Mouse (Mus musculus) forebrain, embryonic 11.5 days (tissue): ENCODE measurements at regions not wholly inside any gene's neighbourhood (a gene's known extent, or its start where the extent isn't known, plus 50 kb on each side); places are given as distances from the start of the nearest gene placed in this dataset.
A peak's percentile ranks its signal among the peaks of the same experiment; 100 is the strongest.

Experiments
- ATAC-seq: fragments of 200-750 bp; cut with Nextera tagmentation; replicated peaks from 2 replicates; pipeline ENCODE4 v1.8.0; 2017; ENCODE audit warnings: moderate TSS enrichment; ENCODE audit not compliant: low FRiP score
- DNase-seq: peaks from one replicate; pipeline ENCODE4 v3.0.0-alpha.2; 2017; ENCODE audit warnings: low spot score
- H3K27ac ChIP-seq: fragments of 300-500 bp; sonication (generic); 2 replicates; pipeline ENCODE4 v1.5.1; 2014; ENCODE audit warnings: low read depth, low read length
- H3K27me3 ChIP-seq: fragments of 300-500 bp; sonication (generic); 2 replicates; pipeline ENCODE4 v1.6.1; 2014; ENCODE audit warnings: mild to moderate bottlenecking, low read length, mixed read lengths; ENCODE audit not compliant: control insufficient read depth, insufficient read depth
- H3K36me3 ChIP-seq: fragments of 300-500 bp; sonication (generic); 2 replicates; pipeline ENCODE4 v1.6.1; 2014; ENCODE audit warnings: mild to moderate bottlenecking, low read length, moderate library complexity, mixed read lengths; ENCODE audit not compliant: control insufficient read depth, insufficient read depth
- H3K4me1 ChIP-seq: fragments of 300-500 bp; sonication (generic); replicated peaks from 2 replicates; pipeline ENCODE4 v1.6.1; 2014; ENCODE audit warnings: low read length, mixed read lengths; ENCODE audit not compliant: control insufficient read depth, insufficient read depth
- H3K4me2 ChIP-seq: fragments of 300-500 bp; sonication (generic); 2 replicates; pipeline ENCODE4 v1.6.1; 2014; ENCODE audit warnings: low read depth, mild to moderate bottlenecking, low read length, moderate library complexity, mixed read lengths; ENCODE audit not compliant: severe bottlenecking
- H3K4me3 ChIP-seq: fragments of 300-500 bp; sonication (generic); 2 replicates; pipeline ENCODE4 v1.5.1; 2014; ENCODE audit warnings: low read depth, low read length
- H3K9ac ChIP-seq: fragments of 300-500 bp; sonication (generic); 2 replicates; pipeline ENCODE4 v1.6.1; 2014; ENCODE audit warnings: low read length
- H3K9me3 ChIP-seq: fragments of 300-500 bp; sonication (generic); 2 replicates; pipeline ENCODE4 v1.6.1; 2016; ENCODE audit warnings: low read length, mixed read lengths; ENCODE audit not compliant: control insufficient read depth
- WGBS: fragments of 180-500 bp; shearing (Covaris S2); extraction: QIAGEN DNeasy Blood & Tissue Kit; methylation state at CpG from one replicate; pipeline ENCODE4 v1.1.7; 2014; 5-methylcytosine and 5-hydroxymethylcytosine counted together

DNA sequence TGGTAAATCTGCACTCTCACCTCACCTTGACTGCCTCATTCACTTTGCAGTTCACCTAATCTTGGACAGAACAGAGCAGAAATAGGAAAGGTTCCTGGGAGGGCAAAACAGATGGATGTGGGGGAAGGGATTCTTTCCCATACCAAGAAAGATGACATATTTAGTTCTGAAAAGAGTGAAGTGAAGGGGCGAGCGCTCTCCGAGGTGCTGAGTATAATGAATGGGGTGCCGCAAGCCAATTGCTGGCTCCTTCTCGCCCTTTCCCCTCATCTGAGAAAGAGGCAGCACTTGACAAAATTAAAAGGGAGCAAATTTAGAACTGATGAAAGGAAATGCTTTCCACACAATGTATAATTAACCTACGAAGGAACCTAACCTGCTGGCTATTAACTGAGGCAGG, 261.7 kb downstream of the Sec16b start:
- H3K4me2 ChIP-seq = no peak overlapping the region
- no peaks in the 10 kb centered on the region for H3K9me3 ChIP-seq
- no peaks in the 10 kb centered on the region for H3K27me3 ChIP-seq
- no peak for DNase-seq
- H3K4me3 ChIP-seq = no peak overlapping the region
- H3K27ac ChIP-seq = no peak overlapping the region
- no peak overlapping the region for H3K9ac ChIP-seq
- no peaks in the 10 kb centered on the region for H3K4me1 ChIP-seq
- 35% methylated on average over 6 of the region's 6 CpGs for WGBS
- ATAC-seq = no peak
- H3K36me3 ChIP-seq = no peaks in the 10 kb centered on the region

DNA sequence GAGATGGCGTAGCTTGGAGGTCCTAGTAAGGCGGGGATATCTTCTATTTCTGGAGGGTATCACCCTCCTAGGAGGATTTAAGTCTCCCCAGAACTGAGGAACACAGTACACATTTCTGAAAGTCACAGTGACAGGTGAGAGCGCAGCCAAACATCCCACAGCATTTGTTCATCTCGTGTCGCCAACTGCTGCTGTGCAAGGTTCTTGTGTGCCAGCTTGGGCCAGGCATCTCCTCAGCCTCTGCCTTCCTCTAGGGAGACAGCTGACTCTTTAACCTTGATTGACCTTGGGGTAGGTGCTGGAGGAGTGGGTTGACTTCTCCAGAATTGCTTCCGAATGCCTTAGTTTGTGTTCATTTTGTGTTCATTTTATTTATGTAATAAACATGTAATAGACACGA, 291.2 kb downstream of the Sec16b start:
- no peaks in the 10 kb centered on the region for H3K4me1 ChIP-seq
- H3K36me3 ChIP-seq = no peaks in the 10 kb centered on the region
- H3K4me3 ChIP-seq = no peak overlapping the region
- H3K4me2 ChIP-seq = no peak overlapping the region
- H3K27me3 ChIP-seq = no peaks in the 10 kb centered on the region
- no peak overlapping the region for H3K27ac ChIP-seq
- no peaks in the 10 kb centered on the region for H3K9me3 ChIP-seq
- ATAC-seq (no peak), DNase-seq (no peak)
- H3K9ac ChIP-seq = no peak overlapping the region
- 91% methylated on average over 7 of the region's 7 CpGs for WGBS

DNA sequence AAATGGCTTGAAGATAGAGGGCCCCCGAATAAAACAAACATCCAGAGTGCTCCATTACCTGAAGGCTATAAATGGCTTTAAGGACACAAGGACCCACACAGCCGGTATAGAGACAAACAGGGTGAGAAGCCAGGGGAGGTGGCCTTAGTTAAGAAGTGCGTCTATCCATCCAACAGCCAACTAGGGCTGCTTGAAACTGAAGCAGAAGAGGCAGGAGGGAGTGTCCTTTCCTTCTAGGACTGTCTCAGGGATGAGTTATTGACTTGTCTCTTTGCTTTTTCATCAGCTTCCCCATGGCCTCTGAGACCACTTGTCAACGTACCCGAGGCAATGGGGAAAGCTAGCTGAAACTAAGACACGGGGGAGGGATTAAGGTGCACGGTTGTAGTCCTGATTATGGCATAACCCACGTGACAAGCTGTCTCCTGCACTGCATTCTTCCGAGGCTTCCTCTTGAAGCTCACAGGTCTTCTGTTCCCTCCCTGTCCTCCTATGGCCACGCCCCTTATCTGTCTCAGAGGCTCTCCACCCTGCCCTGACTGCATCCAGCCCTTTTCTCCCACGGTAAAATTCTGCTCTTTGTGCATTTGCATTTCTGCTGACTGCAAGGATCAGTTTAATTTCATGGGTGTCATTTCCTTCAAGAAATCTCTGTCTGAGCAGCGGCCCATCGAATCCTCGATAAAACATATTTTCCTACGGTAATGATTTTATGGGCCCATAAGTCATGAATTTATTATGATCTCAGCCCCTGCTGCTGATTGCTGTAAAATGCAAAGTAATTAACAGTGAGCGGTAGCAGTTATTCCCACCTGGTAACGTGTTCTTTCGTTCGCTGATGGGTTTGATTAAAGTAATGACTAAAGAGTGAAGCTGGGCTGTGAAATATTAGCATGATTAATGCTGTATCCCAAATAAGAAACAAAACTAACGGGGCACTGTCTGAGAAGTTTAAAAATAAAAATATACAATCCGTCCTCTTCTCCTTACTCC, 292.3 kb downstream of the Sec16b start:
- DNase-seq (no peak), ATAC-seq (no peak)
- Histone ChIP-seq H3K27ac (no peak overlapping the region), H3K27me3 (no peaks in the 10 kb centered on the region), H3K9ac (no peak overlapping the region), H3K4me2 (no peak overlapping the region), H3K9me3 (no peaks in the 10 kb centered on the region), H3K4me3 (no peak overlapping the region), H3K4me1 (no peaks in the 10 kb centered on the region), H3K36me3 (no peaks in the 10 kb centered on the region)
- 76% methylated on average over 21 of the region's 21 CpGs for WGBS

DNA sequence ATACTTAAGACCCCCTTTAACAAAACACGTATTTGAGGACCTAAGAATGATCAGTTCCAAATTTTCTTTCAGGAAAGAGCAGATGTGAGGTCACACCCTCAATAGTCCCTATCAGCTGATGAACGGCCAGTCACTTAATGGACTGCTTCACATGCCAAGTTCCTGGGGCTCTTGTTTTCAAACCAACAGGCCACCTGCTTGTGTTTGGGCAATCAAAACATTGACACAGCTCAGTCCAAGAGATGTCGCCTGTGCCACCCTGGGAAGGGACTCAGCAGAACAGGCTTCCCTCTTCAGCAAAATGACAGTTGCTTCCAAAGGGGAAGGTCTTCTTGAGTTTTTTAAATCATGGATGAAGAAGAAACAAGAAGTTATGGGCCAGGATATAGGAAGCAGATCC, 294.6 kb downstream of the Sec16b start:
- H3K4me2 ChIP-seq = no peak overlapping the region
- H3K9ac ChIP-seq = no peak overlapping the region
- whole genome bisulfite sequencing = 78% methylated on average over 3 of the region's 3 CpGs
- no peaks in the 10 kb centered on the region for H3K4me1 ChIP-seq
- no peaks in the 10 kb centered on the region for H3K9me3 ChIP-seq
- DNase-seq = no peak
- ATAC-seq = no peak
- no peaks in the 10 kb centered on the region for H3K27me3 ChIP-seq
- H3K4me3 ChIP-seq = no peak overlapping the region
- no peaks in the 10 kb centered on the region for H3K36me3 ChIP-seq
- H3K27ac ChIP-seq = no peak overlapping the region

DNA sequence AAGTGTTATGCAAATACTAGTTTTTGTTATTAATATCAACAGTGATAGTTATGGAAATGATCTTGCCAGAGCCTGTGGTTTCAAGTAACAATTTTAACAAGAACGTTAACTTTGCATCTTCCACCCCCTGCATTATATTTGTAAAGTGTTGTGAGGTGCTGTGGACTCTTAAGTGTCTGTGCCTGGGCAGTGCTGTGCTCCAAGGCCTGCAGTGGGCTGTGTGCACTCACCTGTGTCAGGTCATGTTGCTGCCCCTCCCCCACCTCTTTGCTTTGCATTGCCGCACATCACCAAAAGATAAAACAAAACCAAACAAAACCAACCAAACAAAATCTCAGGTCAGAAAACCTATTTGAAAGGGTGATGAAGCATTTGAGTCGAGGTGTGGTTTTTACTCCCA, 297.7 kb downstream of the Sec16b start:
- 79% methylated on average over 3 of the region's 3 CpGs for WGBS
- H3K9me3 ChIP-seq = no peaks in the 10 kb centered on the region
- no peaks in the 10 kb centered on the region for H3K27me3 ChIP-seq
- H3K27ac ChIP-seq = no peak overlapping the region
- no peak overlapping the region for H3K9ac ChIP-seq
- H3K36me3 ChIP-seq = no peaks in the 10 kb centered on the region
- ATAC-seq (no peak), DNase-seq (no peak)
- H3K4me3 ChIP-seq = no peak overlapping the region
- H3K4me2 ChIP-seq = no peak overlapping the region
- H3K4me1 ChIP-seq = no peaks in the 10 kb centered on the region

DNA sequence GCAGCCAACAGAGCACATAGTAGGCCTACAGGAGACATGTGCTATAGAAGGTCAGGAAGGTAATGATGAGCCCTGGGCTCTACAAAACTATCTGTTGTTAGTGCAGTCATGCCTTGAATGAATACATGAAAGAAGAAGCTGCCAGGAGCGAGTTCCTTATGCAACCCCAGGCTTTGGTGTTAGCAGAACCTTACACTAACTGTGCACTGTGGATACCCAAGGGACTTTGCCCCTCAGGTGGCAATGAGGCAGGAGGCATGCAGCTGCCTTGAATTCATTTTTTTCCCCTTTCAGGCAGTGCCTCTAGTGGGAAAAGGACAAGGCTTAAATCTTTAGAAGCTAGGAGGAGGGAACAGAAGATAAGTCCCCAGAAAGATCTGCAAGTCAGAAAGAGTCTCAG, 299.8 kb downstream of the Sec16b start:
- no peak for ATAC-seq
- Histone ChIP-seq H3K27me3 (no peaks in the 10 kb centered on the region), H3K36me3 (no peaks in the 10 kb centered on the region), H3K4me1 (no peaks in the 10 kb centered on the region), H3K27ac (no peak overlapping the region), H3K9ac (no peak overlapping the region), H3K9me3 (no peaks in the 10 kb centered on the region), H3K4me2 (no peak overlapping the region), H3K4me3 (no peak overlapping the region)
- DNase-seq = no peak
- WGBS = 92% methylated on average over 1 of the region's 1 CpGs

DNA sequence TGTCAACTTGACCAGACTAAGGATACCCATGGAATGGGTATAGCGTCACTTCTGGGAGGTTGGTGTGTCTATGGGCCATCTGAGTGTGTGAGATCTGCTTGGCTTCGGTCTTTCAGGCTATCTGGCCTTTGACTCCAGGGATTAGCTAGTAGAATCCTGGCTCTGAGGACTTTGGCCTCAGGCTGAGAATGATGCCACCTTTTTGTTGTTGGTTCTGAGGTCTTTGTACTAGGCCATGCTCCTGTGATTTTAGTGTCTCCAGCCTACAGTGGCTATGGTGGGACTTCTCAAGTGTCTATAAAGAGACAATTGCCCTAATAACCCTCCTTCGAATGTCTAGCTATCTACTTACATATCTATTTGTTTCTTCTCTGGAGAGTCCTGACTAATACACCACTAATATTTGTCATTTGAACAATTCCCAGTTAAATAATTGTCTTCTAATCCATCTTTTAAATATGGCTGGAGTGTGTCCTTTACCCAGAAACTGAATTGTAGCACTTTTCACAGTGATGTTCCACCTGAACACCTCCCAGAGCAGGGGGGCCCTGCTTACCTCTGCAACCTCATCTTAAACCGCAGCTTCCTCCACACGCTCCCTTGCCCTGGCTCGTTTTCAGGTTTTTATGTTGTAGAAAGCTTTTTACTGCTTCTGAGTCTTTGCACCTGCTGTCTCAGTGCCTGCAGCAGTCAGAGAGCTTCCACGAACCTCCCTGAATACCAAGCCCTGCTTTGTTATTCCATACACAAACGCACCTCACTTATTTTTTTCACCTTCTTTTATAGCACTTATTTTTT, 303.3 kb downstream of the Sec16b start:
- no peak for ATAC-seq
- H3K27me3 ChIP-seq = no peaks in the 10 kb centered on the region

DNA sequence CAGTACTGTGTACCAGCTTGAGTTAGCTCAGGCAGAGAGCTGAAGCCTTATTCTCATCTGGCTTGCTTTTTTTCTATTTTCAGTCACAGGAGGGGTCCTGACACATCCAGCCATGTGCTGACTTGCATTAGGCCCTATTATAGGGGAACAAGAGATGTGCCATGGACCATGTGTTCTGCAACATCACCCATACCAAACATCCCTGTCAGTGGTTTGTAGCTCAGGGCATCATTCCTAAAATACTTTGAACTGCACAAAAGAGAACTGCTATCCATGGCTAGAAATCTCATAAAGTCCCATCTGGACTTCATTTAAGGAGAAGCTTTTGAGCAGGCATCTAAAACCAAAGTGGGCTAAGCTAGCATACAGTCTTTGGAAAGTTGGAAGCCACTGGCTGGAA, 304.1 kb downstream of the Sec16b start:
- ATAC-seq = 0 out of 2 replicates have a peak, but pooled peaks have one; percentile 27
- Histone ChIP-seq H3K27me3 (no peaks in the 10 kb centered on the region), H3K4me1 (no peaks in the 10 kb centered on the region), H3K27ac (no peak overlapping the region), H3K4me3 (no peak overlapping the region), H3K9me3 (no peaks in the 10 kb centered on the region), H3K9ac (no peak overlapping the region), H3K36me3 (no peaks in the 10 kb centered on the region), H3K4me2 (no peak overlapping the region)
- no peak for DNase-seq

More for the DNA sequence above, 303.3 kb downstream of the Sec16b start:
- no peaks in the 10 kb centered on the region for H3K9me3 ChIP-seq
- no peak overlapping the region for H3K4me2 ChIP-seq
- no peaks in the 10 kb centered on the region for H3K36me3 ChIP-seq
- H3K4me3 ChIP-seq = no peak overlapping the region
- no peaks in the 10 kb centered on the region for H3K4me1 ChIP-seq
- H3K9ac ChIP-seq = no peak overlapping the region
- no peak for DNase-seq
- H3K27ac ChIP-seq = no peak overlapping the region
- 82% methylated on average over 8 of the region's 8 CpGs for WGBS
